Mouse (Mus musculus): ENCODE measurements at regions not wholly inside any gene's neighbourhood (a gene's known extent, or its start where the extent isn't known, plus 50 kb on each side); places are given as distances from the start of the nearest gene placed in this dataset.

DNA sequence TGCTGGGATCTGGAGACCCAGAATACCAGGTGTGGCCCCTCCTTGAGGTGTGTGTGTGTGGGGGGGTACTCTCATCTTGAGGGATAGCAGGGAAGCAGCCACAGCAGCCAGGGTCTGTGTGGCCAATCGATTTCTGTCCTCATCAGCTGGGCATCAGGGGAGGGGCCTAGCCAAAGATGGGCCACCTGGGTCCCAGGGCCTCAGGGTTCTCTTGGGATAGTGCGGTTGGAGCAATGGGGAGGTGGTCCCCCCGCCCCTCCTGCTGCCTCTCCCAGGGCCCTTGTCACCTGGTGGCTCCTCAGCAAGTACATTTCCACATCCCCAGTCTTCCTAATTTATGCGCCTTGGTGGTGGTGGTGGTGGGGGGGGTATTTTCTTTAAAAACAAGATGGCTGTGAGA lies 55.4 kb downstream of the Uncx start:
- Histone ChIP-seq H3K4me3 (0 out of 2 replicates have a peak overlapping the region, but pooled peaks have one; percentile 29), H3K4me2 (peak overlapping the region; percentile 57), H3K27ac (no peak overlapping the region), H3K9ac (0 out of 2 replicates have a peak overlapping the region, but pooled peaks have one; percentile 41), H3K36me3 (no peaks in the 10 kb centered on the region), H3K4me1 (peaks cover 24% of the 10 kb centered on the region), H3K27me3 (peaks cover 83% of the 10 kb centered on the region), H3K9me3 (no peaks in the 10 kb centered on the region)
- ATAC-seq (ENCODE audit: insufficient number of reproducible peaks, insufficient read depth, low FRiP score, low TSS enrichment, low read depth), result no peak
- 9% methylated on average over 4 of the region's 4 CpGs for WGBS

DNA sequence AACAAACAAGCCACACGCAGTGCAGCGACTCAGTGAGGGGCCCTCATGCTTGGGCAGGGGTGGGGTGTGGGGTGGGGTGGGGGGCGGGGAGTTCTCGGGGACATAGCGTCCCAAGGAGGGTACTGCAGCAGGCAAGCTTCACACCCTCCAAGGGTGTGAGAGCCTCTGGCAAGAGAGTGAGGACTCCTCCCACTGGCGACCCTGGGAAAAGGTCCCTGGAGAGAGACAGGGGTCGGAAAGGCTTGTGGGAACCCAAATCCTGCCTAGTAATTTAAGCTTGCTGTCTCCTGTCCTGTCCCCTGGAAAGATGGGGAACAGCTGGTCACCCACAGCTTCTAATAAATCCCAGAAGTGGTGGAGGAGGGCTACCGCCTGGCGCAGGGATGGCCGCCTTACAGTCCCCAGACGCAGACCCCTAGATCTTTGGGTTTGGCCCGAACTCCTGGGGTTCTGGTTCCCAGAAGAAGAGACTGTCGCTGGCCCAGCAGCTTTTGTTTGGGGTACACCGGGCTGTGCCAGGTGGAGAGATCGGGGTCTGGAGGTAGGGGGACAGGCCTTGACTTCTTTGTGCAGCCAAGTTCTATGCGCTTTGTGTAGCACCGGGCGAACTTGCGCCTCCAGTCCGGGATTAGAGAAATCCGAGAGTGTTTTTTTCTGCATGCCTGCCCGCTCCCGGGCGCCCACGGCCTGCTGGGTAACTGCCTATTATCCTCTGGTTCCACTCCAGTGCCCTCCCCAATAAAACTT lies 56.1 kb downstream of the Uncx start:
- peak overlapping the region; percentile 41 for H3K9ac ChIP-seq
- peaks cover 84% of the 10 kb centered on the region for H3K27me3 ChIP-seq
- no peak for ATAC-seq (ENCODE audit: insufficient number of reproducible peaks, insufficient read depth, low FRiP score, low TSS enrichment, low read depth)
- peak overlapping the region; percentile 57 for H3K4me2 ChIP-seq
- peak overlapping the region; percentile 29 for H3K4me3 ChIP-seq
- WGBS, result under 1% methylated on average over 25 of the region's 25 CpGs
- peaks cover 22% of the 10 kb centered on the region for H3K4me1 ChIP-seq
- H3K27ac ChIP-seq, result peak overlapping the region; percentile 24; the same call in 1 of the 2 replicates
- H3K9me3 ChIP-seq, result no peaks in the 10 kb centered on the region
- H3K36me3 ChIP-seq, result no peaks in the 10 kb centered on the region

GRCm38 (mm10) chr5:139600213-139600612 lies 56.9 kb downstream of the Uncx start:
- H3K4me2 ChIP-seq, result peak overlapping the region; percentile 57
- peaks cover 22% of the 10 kb centered on the region for H3K4me1 ChIP-seq
- H3K36me3 ChIP-seq, result no peaks in the 10 kb centered on the region
- peaks cover 88% of the 10 kb centered on the region for H3K27me3 ChIP-seq
- peak overlapping the region; percentile 29; the same call in 1 of the 2 replicates for H3K4me3 ChIP-seq
- H3K27ac ChIP-seq, result no peak overlapping the region
- 5% methylated on average over 15 of the region's 15 CpGs for WGBS
- no peak for ATAC-seq (ENCODE audit: insufficient number of reproducible peaks, insufficient read depth, low FRiP score, low TSS enrichment, low read depth)
- H3K9me3 ChIP-seq, result no peaks in the 10 kb centered on the region
- H3K9ac ChIP-seq, result no peak overlapping the region

DNA sequence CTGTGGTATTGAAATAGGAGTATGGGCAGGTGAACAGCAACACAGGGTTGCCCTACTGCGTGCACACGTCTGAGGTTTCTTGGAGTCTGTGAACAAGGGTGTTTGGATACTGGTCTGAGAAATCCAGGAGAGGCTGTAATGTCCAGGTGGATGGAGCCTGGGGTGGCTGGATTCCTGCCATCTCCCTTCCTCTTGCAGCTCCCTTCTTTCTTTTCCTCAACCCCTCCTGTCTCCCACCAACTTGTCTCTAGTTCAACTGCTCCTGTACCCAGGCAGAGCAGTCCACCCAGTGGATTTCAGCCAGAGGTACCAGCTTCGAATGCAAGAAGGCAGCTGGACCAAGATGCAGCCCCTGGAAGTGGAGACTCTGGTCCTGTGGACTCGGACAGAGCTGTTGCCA lies 59.6 kb downstream of the Uncx start:
- H3K4me2 ChIP-seq, result no peak overlapping the region
- 72% methylated on average over 4 of the region's 4 CpGs for WGBS
- peaks cover 81% of the 10 kb centered on the region for H3K27me3 ChIP-seq
- no peak for ATAC-seq (ENCODE audit: insufficient number of reproducible peaks, insufficient read depth, low FRiP score, low TSS enrichment, low read depth)
- no peaks in the 10 kb centered on the region for H3K9me3 ChIP-seq
- H3K9ac ChIP-seq, result no peak overlapping the region
- peaks cover 22% of the 10 kb centered on the region for H3K4me1 ChIP-seq
- H3K4me3 ChIP-seq, result no peak overlapping the region
- no peak overlapping the region for H3K27ac ChIP-seq
- no peaks in the 10 kb centered on the region for H3K36me3 ChIP-seq

GRCm38 (mm10) chr5:139603535-139603934 lies 60.2 kb downstream of the Uncx start:
- WGBS, result 6% methylated on average over 4 of the region's 4 CpGs
- Histone ChIP-seq H3K4me3 (no peak overlapping the region), H3K27ac (no peak overlapping the region), H3K27me3 (peaks cover 74% of the 10 kb centered on the region), H3K9me3 (no peaks in the 10 kb centered on the region), H3K9ac (no peak overlapping the region), H3K4me2 (no peak overlapping the region), H3K36me3 (no peaks in the 10 kb centered on the region), H3K4me1 (peaks cover 18% of the 10 kb centered on the region)
- no peak for ATAC-seq (ENCODE audit: insufficient number of reproducible peaks, insufficient read depth, low FRiP score, low TSS enrichment, low read depth)

DNA sequence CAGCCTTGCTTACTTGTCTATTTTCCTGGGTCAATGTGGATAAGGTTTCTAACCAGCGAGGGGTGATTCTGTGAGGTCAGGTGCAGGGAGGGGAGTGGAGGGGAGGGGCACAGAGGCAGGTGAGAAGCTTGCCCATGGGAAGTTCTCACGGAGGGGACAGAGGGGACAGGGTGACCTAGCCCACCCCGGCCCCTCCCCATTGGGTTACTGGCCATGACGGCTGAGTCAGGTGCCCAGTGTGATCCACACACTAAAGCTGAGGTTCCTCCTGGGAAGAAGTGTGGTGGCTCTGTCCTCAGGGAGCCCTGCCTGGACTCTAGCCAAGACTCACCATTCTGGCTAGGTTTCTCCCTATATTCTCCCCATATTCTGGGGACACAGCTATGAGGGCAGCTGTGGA lies 61.0 kb downstream of the Uncx start:
- Histone ChIP-seq H3K36me3 (no peaks in the 10 kb centered on the region), H3K9me3 (no peaks in the 10 kb centered on the region), H3K4me2 (no peak overlapping the region), H3K27ac (no peak overlapping the region), H3K4me3 (no peak overlapping the region), H3K27me3 (peaks cover 66% of the 10 kb centered on the region), H3K4me1 (peaks cover 10% of the 10 kb centered on the region), H3K9ac (no peak overlapping the region)
- WGBS, result 39% methylated on average over 4 of the region's 4 CpGs
- no peak for ATAC-seq (ENCODE audit: insufficient number of reproducible peaks, insufficient read depth, low FRiP score, low TSS enrichment, low read depth)

GRCm38 (mm10) chr5:139610610-139611520 lies 67.6 kb downstream of the Uncx start:
- H3K36me3 ChIP-seq, result no peaks in the 10 kb centered on the region
- peaks cover 9% of the 10 kb centered on the region for H3K4me1 ChIP-seq
- H3K27ac ChIP-seq, result no peak overlapping the region
- peaks cover 21% of the 10 kb centered on the region for H3K27me3 ChIP-seq
- ATAC-seq (ENCODE audit: insufficient number of reproducible peaks, insufficient read depth, low FRiP score, low TSS enrichment, low read depth), result no peak
- no peak overlapping the region for H3K4me3 ChIP-seq
- no peaks in the 10 kb centered on the region for H3K9me3 ChIP-seq
- H3K4me2 ChIP-seq, result 0 out of 2 replicates have a peak overlapping the region, but pooled peaks have one; percentile 2
- H3K9ac ChIP-seq, result peak overlapping the region; percentile 32; the same call in 1 of the 2 replicates
- 46% methylated on average over 28 of the region's 28 CpGs for WGBS

DNA sequence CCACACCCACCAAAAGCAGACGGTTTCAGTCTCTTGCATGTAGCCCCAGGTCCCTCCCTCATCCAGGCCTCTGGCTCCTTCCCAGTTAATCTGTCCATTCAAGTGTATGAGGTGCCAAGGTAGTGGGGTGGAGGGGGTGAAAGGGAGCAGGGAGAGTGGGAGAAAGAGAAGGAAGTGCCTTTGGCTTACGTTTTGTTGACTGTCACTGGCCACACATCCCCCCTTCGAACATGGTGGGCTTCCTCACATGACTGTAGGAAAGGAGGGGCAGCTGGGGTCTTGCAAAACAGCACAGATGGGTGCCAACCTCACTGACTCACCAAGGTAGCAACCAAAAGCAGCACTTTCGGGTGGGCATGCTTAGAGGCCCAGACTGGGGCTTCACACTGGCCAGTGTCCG lies 68.9 kb downstream of the Uncx start:
- H3K36me3 ChIP-seq, result no peaks in the 10 kb centered on the region
- no peak for ATAC-seq (ENCODE audit: insufficient number of reproducible peaks, insufficient read depth, low FRiP score, low TSS enrichment, low read depth)
- H3K4me1 ChIP-seq, result peaks cover 9% of the 10 kb centered on the region
- no peak overlapping the region for H3K9ac ChIP-seq
- no peak overlapping the region for H3K27ac ChIP-seq
- 68% methylated on average over 5 of the region's 5 CpGs for WGBS
- H3K27me3 ChIP-seq, result peaks cover 28% of the 10 kb centered on the region
- H3K4me2 ChIP-seq, result no peak overlapping the region
- H3K4me3 ChIP-seq, result no peak overlapping the region
- H3K9me3 ChIP-seq, result no peaks in the 10 kb centered on the region

GRCm38 (mm10) chr5:139612676-139613075 lies 69.4 kb downstream of the Uncx start:
- WGBS, result 66% methylated on average over 6 of the region's 6 CpGs
- Histone ChIP-seq H3K9me3 (no peaks in the 10 kb centered on the region), H3K4me2 (no peak overlapping the region), H3K4me1 (peaks cover 9% of the 10 kb centered on the region), H3K27me3 (peaks cover 30% of the 10 kb centered on the region), H3K36me3 (no peaks in the 10 kb centered on the region), H3K4me3 (no peak overlapping the region), H3K9ac (no peak overlapping the region), H3K27ac (no peak overlapping the region)
- ATAC-seq (ENCODE audit: insufficient number of reproducible peaks, insufficient read depth, low FRiP score, low TSS enrichment, low read depth), result no peak

DNA sequence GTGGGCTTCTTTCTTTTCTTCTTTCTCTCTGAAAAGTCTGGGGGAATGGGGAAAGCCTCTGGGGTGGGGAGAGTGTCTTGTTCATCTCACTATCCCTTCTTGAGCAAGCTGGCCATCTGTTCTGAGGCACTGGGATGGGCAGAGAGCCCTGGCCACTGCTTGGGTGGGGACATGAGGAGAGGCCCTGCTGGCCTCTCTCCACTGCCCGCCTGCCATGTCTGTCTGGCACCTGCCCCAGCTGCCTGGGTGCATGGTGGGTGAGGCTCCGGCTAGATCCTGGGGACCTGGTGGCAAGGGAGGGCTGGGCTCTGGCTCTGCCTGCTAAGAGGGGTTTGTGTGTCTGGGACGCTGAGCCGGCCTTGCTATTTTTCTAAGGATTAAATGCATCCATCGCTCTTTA lies 70.3 kb downstream of the Uncx start:
- peaks cover 37% of the 10 kb centered on the region for H3K27me3 ChIP-seq
- WGBS, result 74% methylated on average over 5 of the region's 5 CpGs

DNA sequence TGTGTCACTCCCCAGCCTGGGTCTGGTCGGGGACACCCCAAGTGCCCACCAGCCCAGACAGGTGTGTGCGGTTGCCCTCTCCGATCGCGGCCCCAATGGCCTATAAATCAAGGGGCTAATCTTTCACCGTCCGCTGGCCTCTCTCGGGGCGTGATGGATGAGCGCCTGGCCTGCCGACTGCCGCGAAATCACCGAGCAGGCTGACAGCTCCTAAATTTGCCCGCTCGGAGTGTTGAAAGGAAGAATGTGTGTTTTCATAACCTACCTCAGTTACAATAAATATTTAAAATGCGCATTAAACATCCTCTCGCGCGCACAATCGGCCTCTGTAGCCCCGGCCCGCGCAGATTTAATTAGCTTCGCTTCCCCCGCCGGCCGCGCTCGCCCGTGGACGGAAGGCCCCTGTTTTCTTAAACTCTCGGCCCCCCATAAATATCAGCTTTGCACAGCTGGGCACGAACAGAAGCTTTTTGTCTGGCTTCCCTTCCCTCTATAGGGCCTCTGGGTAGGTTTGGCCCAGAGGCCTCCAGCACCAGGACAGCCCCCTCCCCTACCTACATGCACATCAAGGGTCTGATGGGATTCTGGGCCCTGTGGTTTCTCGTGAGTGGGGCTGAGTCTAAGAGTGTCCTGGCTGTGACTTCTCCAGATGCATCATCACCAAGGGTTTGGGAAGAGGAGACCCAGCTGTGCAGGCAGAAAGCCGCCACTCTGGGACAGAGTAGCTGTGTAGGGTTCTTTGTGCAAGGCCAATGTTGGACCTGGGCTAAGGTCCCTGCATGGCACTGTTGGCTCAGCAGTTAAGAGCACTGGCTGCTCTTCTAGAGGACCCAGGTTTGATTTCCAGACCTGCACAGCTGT lies 76.2 kb downstream of the Uncx start:
- peak overlapping the region; percentile 55 for H3K27ac ChIP-seq
- no peak overlapping the region for H3K4me3 ChIP-seq
- H3K9ac ChIP-seq, result peak overlapping the region; percentile 40; the same call in 1 of the 2 replicates
- 19% methylated on average over 36 of the region's 36 CpGs for WGBS
- no peaks in the 10 kb centered on the region for H3K9me3 ChIP-seq
- peaks cover 47% of the 10 kb centered on the region for H3K27me3 ChIP-seq
- H3K4me2 ChIP-seq, result peak overlapping the region; percentile 32
- peak; percentile 56; the same call in 1 of the 2 replicates for ATAC-seq (ENCODE audit: insufficient number of reproducible peaks, insufficient read depth, low FRiP score, low TSS enrichment, low read depth)
- H3K4me1 ChIP-seq, result peaks cover 12% of the 10 kb centered on the region
- H3K36me3 ChIP-seq, result no peaks in the 10 kb centered on the region

More for the DNA sequence above, 70.3 kb downstream of the Uncx start:
- Histone ChIP-seq H3K4me1 (peaks cover 9% of the 10 kb centered on the region), H3K4me3 (no peak overlapping the region), H3K36me3 (no peaks in the 10 kb centered on the region), H3K9me3 (no peaks in the 10 kb centered on the region), H3K4me2 (no peak overlapping the region), H3K27ac (no peak overlapping the region), H3K9ac (no peak overlapping the region)
- ATAC-seq (ENCODE audit: insufficient number of reproducible peaks, insufficient read depth, low FRiP score, low TSS enrichment, low read depth), result no peak
